Comparison of ENCODE assay signal across 12 mouse cellular contexts in genomic region chr10:80296824-80297223, GRCm38 (mm10). TPM values are rescaled to one million over a fixed set of nuclear protein-coding genes. Genes with fewer than 3 reads are reported as not detected.
DNase-seq lines count a peak whose midpoint lies in the region; ATAC-seq and TF ChIP-seq lines count a peak whose summit lies in the region.
"Had no signal": no experiment of that assay in that cellular context is flagged by ENCODE, and none has a peak within 500 bp of the region (broad histone marks: within the 10 kb centered on the region; RNA-seq: fewer than 3 reads in every experiment).

No protein-coding gene starts in this region.

- no peak for DNase-seq in heart, adult 2 months
- no peak for DNase-seq in hindbrain, embryonic 11.5 days (ENCODE audit: low spot score)
- no peak for DNase-seq in kidney, adult 2 months
- DNase-seq: kidney, adult 9 months; lung, postnatal 36 days; retina, postnatal 1 day had no signal

- 0 out of 2 replicates have a peak overlapping the region, but pooled peaks have one; percentile 84 for H3K4me2 ChIP-seq in heart, embryonic 15.5 days
- peak overlapping the region; percentile 75 for H3K4me2 ChIP-seq in embryonic facial prominence, embryonic 12.5 days (replicated peaks)
- H3K4me2 ChIP-seq in hindbrain, embryonic 11.5 days (replicated peaks; ENCODE audit: low read depth, low read length), result peak overlapping the region; percentile 68
- H3K4me2 ChIP-seq in midbrain, embryonic 16.5 days (ENCODE audit: low read length), result peak overlapping the region; percentile 76
- H3K4me2 ChIP-seq in liver, embryonic 12.5 days, result no peak overlapping the region

- TF ChIP-seq EP300 in heart, adult 2 months (IDR thresholded peaks at IDR 0.05; ENCODE audit: insufficient read depth, low read depth, low read length), result no peak

- no peak for ATAC-seq in heart, embryonic 15.5 days (replicated peaks; ENCODE audit: insufficient number of reproducible peaks, insufficient read depth, low FRiP score, low read depth)
- no peak for ATAC-seq in embryonic facial prominence, embryonic 12.5 days (ENCODE audit: insufficient number of reproducible peaks, insufficient read depth, low FRiP score, low TSS enrichment)
- ATAC-seq in hindbrain, embryonic 11.5 days (ENCODE audit: low FRiP score), result no peak
- no peak for ATAC-seq in midbrain, embryonic 16.5 days
- no peak for ATAC-seq in liver, embryonic 12.5 days
- no peak for ATAC-seq in granulocyte monocyte progenitor cell, adult 5-6 weeks (replicated peaks; ENCODE audit: poor library complexity, severe bottlenecking)
- ATAC-seq: activated CD4-positive, CD25-positive, alpha-beta regulatory T cell, adult 4 months had no signal

- 0 out of 2 replicates have a peak overlapping the region, but pooled peaks have one; percentile 52 for H3K4me3 ChIP-seq in heart, embryonic 15.5 days
- H3K4me3 ChIP-seq in heart, adult 2 months, result no peak overlapping the region
- H3K4me3 ChIP-seq in embryonic facial prominence, embryonic 12.5 days, result peak overlapping the region; percentile 43; the same call in 1 of the 2 replicates
- H3K4me3 ChIP-seq in hindbrain, embryonic 11.5 days (ENCODE audit: low read depth, low read length), result no peak overlapping the region
- H3K4me3 ChIP-seq in midbrain, embryonic 16.5 days (ENCODE audit: low read depth, low read length), result peak overlapping the region; percentile 51
- no peak overlapping the region for H3K4me3 ChIP-seq in liver, embryonic 12.5 days
- no peak overlapping the region for H3K4me3 ChIP-seq in kidney, adult 2 months (ENCODE audit: insufficient read depth, low read depth, low read length)

- peaks cover 15% of the 10 kb centered on the region; the same call in 1 of the 2 replicates for H3K36me3 ChIP-seq in heart, embryonic 15.5 days
- H3K36me3 ChIP-seq in heart, adult 2 months (ENCODE audit: control insufficient read depth, insufficient read depth, low read length), result no peaks in the 10 kb centered on the region
- peaks cover 19% of the 10 kb centered on the region for H3K36me3 ChIP-seq in embryonic facial prominence, embryonic 12.5 days
- peaks cover 10% of the 10 kb centered on the region for H3K36me3 ChIP-seq in hindbrain, embryonic 11.5 days (ENCODE audit: control insufficient read depth, insufficient read depth, low read length)
- H3K36me3 ChIP-seq in midbrain, embryonic 16.5 days (ENCODE audit: control insufficient read depth, insufficient read depth, low read length), result peaks cover 8% of the 10 kb centered on the region; the same call in 1 of the 2 replicates
- peaks cover 22% of the 10 kb centered on the region for H3K36me3 ChIP-seq in liver, embryonic 12.5 days
- no peaks in the 10 kb centered on the region for H3K36me3 ChIP-seq in kidney, adult 2 months (ENCODE audit: control insufficient read depth, insufficient read depth, low read length)

- H3K27me3 ChIP-seq in heart, embryonic 15.5 days, result peaks cover 54% of the 10 kb centered on the region
- no peaks in the 10 kb centered on the region; the same call in 1 of the 2 replicates for H3K27me3 ChIP-seq in heart, adult 2 months (ENCODE audit: control insufficient read depth, insufficient read depth, low read length)
- peaks cover 54% of the 10 kb centered on the region for H3K27me3 ChIP-seq in embryonic facial prominence, embryonic 12.5 days
- H3K27me3 ChIP-seq in hindbrain, embryonic 11.5 days (ENCODE audit: control insufficient read depth, insufficient read depth, low read length), result peaks cover 3% of the 10 kb centered on the region; the same call in 1 of the 2 replicates
- no peaks in the 10 kb centered on the region for H3K27me3 ChIP-seq in midbrain, embryonic 16.5 days (ENCODE audit: control insufficient read depth, insufficient read depth, low read depth, low read length)
- H3K27me3 ChIP-seq in liver, embryonic 12.5 days (replicated peaks), result peaks cover 56% of the 10 kb centered on the region
- no peaks in the 10 kb centered on the region for H3K27me3 ChIP-seq in kidney, adult 2 months (replicated peaks; ENCODE audit: control insufficient read depth, insufficient read depth, low read length)

- H3K9me3 ChIP-seq in heart, embryonic 15.5 days (replicated peaks), result no peaks in the 10 kb centered on the region
- no peaks in the 10 kb centered on the region for H3K9me3 ChIP-seq in embryonic facial prominence, embryonic 12.5 days
- no peaks in the 10 kb centered on the region for H3K9me3 ChIP-seq in hindbrain, embryonic 11.5 days (ENCODE audit: control insufficient read depth, low read length)
- no peaks in the 10 kb centered on the region for H3K9me3 ChIP-seq in midbrain, embryonic 16.5 days (replicated peaks; ENCODE audit: control insufficient read depth, low read length, poor library complexity, severe bottlenecking)
- no peaks in the 10 kb centered on the region for H3K9me3 ChIP-seq in liver, embryonic 12.5 days (replicated peaks)

- intact Hi-C loops in heart, adult 2 months (cut with DNase I), result loop anchor here (10.0 kb wide), 1 partner anchor 258 kb away; no protein-coding TSS in a partner anchor

- H3K9ac ChIP-seq in heart, embryonic 15.5 days, result no peak overlapping the region
- H3K9ac ChIP-seq in heart, adult 2 months (ENCODE audit: low read depth, low read length), result no peak overlapping the region
- H3K9ac ChIP-seq in embryonic facial prominence, embryonic 12.5 days, result peak overlapping the region; percentile 48; the same call in 1 of the 2 replicates
- H3K9ac ChIP-seq in hindbrain, embryonic 11.5 days (ENCODE audit: low read depth, low read length), result no peak overlapping the region
- peak overlapping the region; percentile 79 for H3K9ac ChIP-seq in midbrain, embryonic 16.5 days (ENCODE audit: low read depth, low read length)
- no peak overlapping the region for H3K9ac ChIP-seq in liver, embryonic 12.5 days

- H3K79me2 ChIP-seq in heart, adult 2 months (replicated peaks; ENCODE audit: control insufficient read depth, insufficient read depth, low read length), result no peaks in the 10 kb centered on the region

- TF ChIP-seq CTCF in heart, adult 2 months (IDR thresholded peaks at IDR 0.05), result no peak
- no peak for TF ChIP-seq CTCF in kidney, adult 2 months (conservative IDR thresholded peaks at IDR 0.05; ENCODE audit: insufficient read depth, insufficient read length, low read depth, low read length)

- WGBS in heart, embryonic 15.5 days, result 76% methylated on average over 5 of the region's 5 CpGs
- 77% methylated on average over 5 of the region's 5 CpGs for WGBS in heart, adult 2 months
- 68% methylated on average over 5 of the region's 5 CpGs for WGBS in embryonic facial prominence, embryonic 12.5 days
- 79% methylated on average over 5 of the region's 5 CpGs for WGBS in hindbrain, embryonic 11.5 days
- 74% methylated on average over 5 of the region's 5 CpGs for WGBS in midbrain, embryonic 16.5 days
- 75% methylated on average over 5 of the region's 5 CpGs for WGBS in liver, embryonic 12.5 days (ENCODE audit: insufficient replicate concordance)
- 96% methylated on average over 5 of the region's 5 CpGs for WGBS in kidney, adult 2 months

- TF ChIP-seq POLR2A in heart, adult 2 months (IDR thresholded peaks at IDR 0.05; ENCODE audit: insufficient read depth, low read depth, low read length), result no peak
- TF ChIP-seq POLR2A in kidney, adult 2 months (IDR thresholded peaks at IDR 0.05; ENCODE audit: low read depth, low read length), result no peak

- peaks cover 38% of the 10 kb centered on the region for H3K4me1 ChIP-seq in heart, embryonic 15.5 days (replicated peaks)
- peaks cover 9% of the 10 kb centered on the region for H3K4me1 ChIP-seq in heart, adult 2 months (ENCODE audit: control insufficient read depth, insufficient read depth, low read length)
- H3K4me1 ChIP-seq in embryonic facial prominence, embryonic 12.5 days, result peaks cover 38% of the 10 kb centered on the region
- H3K4me1 ChIP-seq in hindbrain, embryonic 11.5 days (replicated peaks; ENCODE audit: control insufficient read depth, insufficient read depth, low read length), result peaks cover 28% of the 10 kb centered on the region
- peaks cover 46% of the 10 kb centered on the region for H3K4me1 ChIP-seq in midbrain, embryonic 16.5 days (ENCODE audit: control insufficient read depth, insufficient read depth, low read length)
- peaks cover 52% of the 10 kb centered on the region for H3K4me1 ChIP-seq in liver, embryonic 12.5 days
- peaks cover under 1% of the 10 kb centered on the region for H3K4me1 ChIP-seq in kidney, adult 2 months (ENCODE audit: control insufficient read depth, insufficient read depth, low read length)

- no peak overlapping the region for H3K27ac ChIP-seq in heart, embryonic 15.5 days
- no peak overlapping the region for H3K27ac ChIP-seq in heart, adult 2 months
- H3K27ac ChIP-seq in embryonic facial prominence, embryonic 12.5 days, result 0 out of 2 replicates have a peak overlapping the region, but pooled peaks have one; percentile 46
- peak overlapping the region; percentile 85 for H3K27ac ChIP-seq in hindbrain, embryonic 11.5 days (ENCODE audit: low read depth, low read length)
- H3K27ac ChIP-seq in midbrain, embryonic 16.5 days (ENCODE audit: low read length), result peak overlapping the region; percentile 99
- H3K27ac ChIP-seq in liver, embryonic 12.5 days, result no peak overlapping the region
- H3K27ac ChIP-seq in kidney, adult 2 months (ENCODE audit: insufficient read depth, low read depth, low read length), result no peak overlapping the region

RNA-seq across cellular contexts. Expression of gene Apc2, which starts 1.0 kb away (rescaled TPM):
- polyA plus RNA-seq in heart, embryonic 15.5 days (2015; fragmentation: Nextera tagmentation; extraction: Ambion mirVana), result 0.96 and 2.1 TPM in 2 replicates
- 1 to 10 TPM; 2.3 to 2.6 TPM for total RNA-seq in heart, adult 2 months (2021)
- polyA plus RNA-seq in heart, adult 2 months (2012; rRNA removed), result 2.4 and 2.7 TPM in 2 replicates
- 18.3 and 21.7 TPM in 2 replicates for polyA plus RNA-seq in embryonic facial prominence, embryonic 12.5 days (2016; fragmentation: Nextera tagmentation; extraction: Ambion mirVana)
- 74.4 and 101 TPM in 2 replicates for polyA plus RNA-seq in hindbrain, embryonic 11.5 days (2014; fragmentation: Nextera tagmentation; extraction: Ambion mirVana)
- polyA plus RNA-seq in midbrain, embryonic 16.5 days (2015; fragmentation: Nextera tagmentation; extraction: Ambion mirVana), result 172 and 205 TPM in 2 replicates
- polyA plus RNA-seq in liver, embryonic 12.5 days (2016; fragmentation: Nextera tagmentation; extraction: Ambion mirVana), result 0.17 and 0.22 TPM in 2 replicates
- polyA plus RNA-seq in kidney, adult 2 months (2012; rRNA removed), result 0.74 and 0.95 TPM in 2 replicates
- total RNA-seq in granulocyte monocyte progenitor cell, adult 5-6 weeks (2014; fragmentation: Nextera tagmentation), result not detected in 2 replicates
- not detected in 2 replicates for total RNA-seq in granulocyte monocyte progenitor cell, adult 5-6 weeks (2017)

RNA-seq across cellular contexts. Expression of gene Rps15, which starts 4.6 kb away (rescaled TPM):
- polyA plus RNA-seq in heart, embryonic 15.5 days (2015; fragmentation: Nextera tagmentation; extraction: Ambion mirVana), result 525 and 544 TPM in 2 replicates
- total RNA-seq in heart, adult 2 months (2021), result 100 to 1,000 TPM; 748 to 861 TPM
- polyA plus RNA-seq in heart, adult 2 months (2012; rRNA removed), result 880 and 1,041 TPM in 2 replicates
- polyA plus RNA-seq in embryonic facial prominence, embryonic 12.5 days (2016; fragmentation: Nextera tagmentation; extraction: Ambion mirVana), result 851 and 902 TPM in 2 replicates
- 798 TPM in 2 replicates for polyA plus RNA-seq in hindbrain, embryonic 11.5 days (2014; fragmentation: Nextera tagmentation; extraction: Ambion mirVana)
- 465 and 476 TPM in 2 replicates for polyA plus RNA-seq in midbrain, embryonic 16.5 days (2015; fragmentation: Nextera tagmentation; extraction: Ambion mirVana)
- 872 and 920 TPM in 2 replicates for polyA plus RNA-seq in liver, embryonic 12.5 days (2016; fragmentation: Nextera tagmentation; extraction: Ambion mirVana)
- polyA plus RNA-seq in kidney, adult 2 months (2012; rRNA removed), result 1,371 and 1,777 TPM in 2 replicates
- 3,725 and 3,829 TPM in 2 replicates for total RNA-seq in granulocyte monocyte progenitor cell, adult 5-6 weeks (2014; fragmentation: Nextera tagmentation)
- 2,646 and 2,810 TPM in 2 replicates for total RNA-seq in granulocyte monocyte progenitor cell, adult 5-6 weeks (2017)

RNA-seq across cellular contexts. Expression of gene 2310011J03Rik, which starts 23.5 kb away (rescaled TPM):
- polyA plus RNA-seq in heart, embryonic 15.5 days (2015; fragmentation: Nextera tagmentation; extraction: Ambion mirVana), result 32.4 and 36.8 TPM in 2 replicates
- 10 to 100 TPM; 13.3 to 14.5 TPM for total RNA-seq in heart, adult 2 months (2021)
- 27.3 and 28.9 TPM in 2 replicates for polyA plus RNA-seq in heart, adult 2 months (2012; rRNA removed)
- 50.0 and 50.3 TPM in 2 replicates for polyA plus RNA-seq in embryonic facial prominence, embryonic 12.5 days (2016; fragmentation: Nextera tagmentation; extraction: Ambion mirVana)
- 32.9 and 34.9 TPM in 2 replicates for polyA plus RNA-seq in hindbrain, embryonic 11.5 days (2014; fragmentation: Nextera tagmentation; extraction: Ambion mirVana)
- polyA plus RNA-seq in midbrain, embryonic 16.5 days (2015; fragmentation: Nextera tagmentation; extraction: Ambion mirVana), result 21.9 and 26.7 TPM in 2 replicates
- polyA plus RNA-seq in liver, embryonic 12.5 days (2016; fragmentation: Nextera tagmentation; extraction: Ambion mirVana), result 46.0 and 46.7 TPM in 2 replicates
- 47.8 and 52.5 TPM in 2 replicates for polyA plus RNA-seq in kidney, adult 2 months (2012; rRNA removed)
- 35.2 and 45.0 TPM in 2 replicates for total RNA-seq in granulocyte monocyte progenitor cell, adult 5-6 weeks (2014; fragmentation: Nextera tagmentation)
- total RNA-seq in granulocyte monocyte progenitor cell, adult 5-6 weeks (2017), result 16.4 and 17.4 TPM in 2 replicates

RNA-seq across cellular contexts. Expression of gene Pcsk4, which starts 32.5 kb away (rescaled TPM):
- 1.3 and 1.5 TPM in 2 replicates for polyA plus RNA-seq in heart, embryonic 15.5 days (2015; fragmentation: Nextera tagmentation; extraction: Ambion mirVana)
- total RNA-seq in heart, adult 2 months (2021), result 1 to 10 TPM; 1.4 to 1.8 TPM
- 4.5 and 4.9 TPM in 2 replicates for polyA plus RNA-seq in heart, adult 2 months (2012; rRNA removed)
- polyA plus RNA-seq in embryonic facial prominence, embryonic 12.5 days (2016; fragmentation: Nextera tagmentation; extraction: Ambion mirVana), result 4.5 and 5.1 TPM in 2 replicates
- 1.1 and 1.8 TPM in 2 replicates for polyA plus RNA-seq in hindbrain, embryonic 11.5 days (2014; fragmentation: Nextera tagmentation; extraction: Ambion mirVana)
- 5.6 and 6.5 TPM in 2 replicates for polyA plus RNA-seq in midbrain, embryonic 16.5 days (2015; fragmentation: Nextera tagmentation; extraction: Ambion mirVana)
- 6.9 and 7.2 TPM in 2 replicates for polyA plus RNA-seq in liver, embryonic 12.5 days (2016; fragmentation: Nextera tagmentation; extraction: Ambion mirVana)
- 9.1 and 12.2 TPM in 2 replicates for polyA plus RNA-seq in kidney, adult 2 months (2012; rRNA removed)
- 6.7 and 7.2 TPM in 2 replicates for total RNA-seq in granulocyte monocyte progenitor cell, adult 5-6 weeks (2014; fragmentation: Nextera tagmentation)
- total RNA-seq in granulocyte monocyte progenitor cell, adult 5-6 weeks (2017), result 0.98 and 1.6 TPM in 2 replicates

RNA-seq across cellular contexts. Expression of gene Reep6, which starts 32.9 kb away (rescaled TPM):
- polyA plus RNA-seq in heart, embryonic 15.5 days (2015; fragmentation: Nextera tagmentation; extraction: Ambion mirVana), result 1.6 and 3.4 TPM in 2 replicates
- total RNA-seq in heart, adult 2 months (2021), result 1 to 10 TPM; 2.8 to 3.6 TPM
- polyA plus RNA-seq in heart, adult 2 months (2012; rRNA removed), result 2.9 and 4.1 TPM in 2 replicates
- polyA plus RNA-seq in embryonic facial prominence, embryonic 12.5 days (2016; fragmentation: Nextera tagmentation; extraction: Ambion mirVana), result 4.2 and 5.7 TPM in 2 replicates
- 3.7 and 3.8 TPM in 2 replicates for polyA plus RNA-seq in hindbrain, embryonic 11.5 days (2014; fragmentation: Nextera tagmentation; extraction: Ambion mirVana)
- 6.0 and 8.6 TPM in 2 replicates for polyA plus RNA-seq in midbrain, embryonic 16.5 days (2015; fragmentation: Nextera tagmentation; extraction: Ambion mirVana)
- 61.4 and 61.6 TPM in 2 replicates for polyA plus RNA-seq in liver, embryonic 12.5 days (2016; fragmentation: Nextera tagmentation; extraction: Ambion mirVana)
- 24.7 and 25.1 TPM in 2 replicates for polyA plus RNA-seq in kidney, adult 2 months (2012; rRNA removed)
- total RNA-seq in granulocyte monocyte progenitor cell, adult 5-6 weeks (2014; fragmentation: Nextera tagmentation), result 0.11 and 0.60 TPM in 2 replicates
- 0.22 and 2.7 TPM in 2 replicates for total RNA-seq in granulocyte monocyte progenitor cell, adult 5-6 weeks (2017)
- polyA plus RNA-seq: activated CD4-positive, CD25-positive, alpha-beta regulatory T cell, adult 4 months had no signal

Comparison
In these comparisons a context has a peak if more than half of its experiments do, and no peak if none do; other contexts are left out.
1. H3K4me3 ChIP-seq: peak in heart, embryonic 15.5 days (single experiment), embryonic facial prominence, embryonic 12.5 days (single experiment) and midbrain, embryonic 16.5 days (single experiment); none in heart, adult 2 months (single experiment), hindbrain, embryonic 11.5 days (single experiment), liver, embryonic 12.5 days (single experiment) and kidney, adult 2 months (single experiment).
2. H3K27ac ChIP-seq: peak in embryonic facial prominence, embryonic 12.5 days (single experiment), hindbrain, embryonic 11.5 days (single experiment) and midbrain, embryonic 16.5 days (single experiment); none in heart, embryonic 15.5 days (single experiment), heart, adult 2 months (single experiment), liver, embryonic 12.5 days (single experiment) and kidney, adult 2 months (single experiment).
3. H3K9ac ChIP-seq: peak in embryonic facial prominence, embryonic 12.5 days (single experiment) and midbrain, embryonic 16.5 days (single experiment); none in heart, embryonic 15.5 days (single experiment), heart, adult 2 months (single experiment), hindbrain, embryonic 11.5 days (single experiment) and liver, embryonic 12.5 days (single experiment).